Mouse (Mus musculus) olfactory bulb, adult 2 months (tissue): ENCODE measurements around the gene Gm20431.

Experiments used
- CTCF ChIP-seq: fragments of 200-500 bp; IDR thresholded peaks from 2 replicates; pipeline ENCODE4 v1.5.1; 2012; ENCODE audit warnings: low read depth, mild to moderate bottlenecking, low read length, moderate library complexity; ENCODE audit not compliant: insufficient read depth
- POLR2A ChIP-seq: fragments of 200-500 bp; IDR thresholded peaks from 2 replicates; pipeline ENCODE4 v1.6.1; 2012; ENCODE audit warnings: mild to moderate bottlenecking, low read depth, low read length, moderate library complexity; ENCODE audit not compliant: insufficient read depth

DNA sequence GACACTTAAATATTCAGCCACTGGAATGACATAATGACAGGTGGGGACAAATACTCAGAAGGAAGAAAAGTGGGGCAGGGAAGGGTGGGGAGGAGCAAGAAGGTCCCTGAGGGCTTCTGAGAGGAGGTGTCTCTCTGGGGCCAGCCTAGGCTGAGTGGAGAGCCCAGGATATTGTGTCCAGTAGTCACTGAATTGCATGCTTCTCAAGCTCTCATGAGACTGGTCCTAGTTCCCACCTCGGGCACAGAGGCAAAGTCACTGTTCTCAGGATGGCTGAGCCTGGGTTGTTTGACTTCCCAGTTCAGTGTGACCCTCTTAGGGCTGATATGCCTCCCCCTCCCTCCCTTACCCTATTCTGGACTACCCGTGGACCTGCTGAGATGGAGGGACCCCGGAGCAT, 31.5 kb upstream of the Gm20431 start:
- TF ChIP-seq POLR2A (no peak), CTCF (no peak)
